In genomic region chr7:89499516-89500307, GRCm38 (mm10) we compare ENCODE assay signal across 9 mouse cellular contexts. TPM values are rescaled to one million over a fixed set of nuclear protein-coding genes. Genes with fewer than 3 reads are reported as not detected.
DNase-seq lines count a peak whose midpoint lies in the region; ATAC-seq and TF ChIP-seq lines count a peak whose summit lies in the region.
"Had no signal": no experiment of that assay in that cellular context is flagged by ENCODE, and none has a peak within 500 bp of the region (broad histone marks: within the 10 kb centered on the region; RNA-seq: fewer than 3 reads in every experiment).

No protein-coding gene starts in this region.

- no peak overlapping the region for H3K4me3 ChIP-seq in MEL (ENCODE audit: control insufficient read depth in 1 of 2, insufficient read depth in 1 of 2, low read depth in 2 of 2, low read length in 2 of 2)
- H3K4me3 ChIP-seq in forebrain, embryonic 16.5 days (replicated peaks; ENCODE audit: low read length): peak overlapping the region; percentile 12; the same call in 1 of the 2 replicates
- peak overlapping the region; percentile 55 for H3K4me3 ChIP-seq in lung, adult 2 months (replicated peaks; ENCODE audit: extremely low read depth, low read depth, low read length)

- H3K4me1 ChIP-seq in MEL (ENCODE audit: control insufficient read depth in 1 of 2, insufficient read depth in 2 of 2, low read length in 2 of 2): no peaks in the 10 kb centered on the region
- H3K4me1 ChIP-seq in forebrain, embryonic 16.5 days (replicated peaks; ENCODE audit: control insufficient read depth, insufficient read depth, low read length): peaks cover 14% of the 10 kb centered on the region
- peaks cover 2% of the 10 kb centered on the region; the same call in 1 of the 2 replicates for H3K4me1 ChIP-seq in lung, adult 2 months (ENCODE audit: control insufficient read depth, insufficient read depth, low read length)

- TF ChIP-seq POLR2A in MEL (IDR thresholded peaks at IDR 0.05; ENCODE audit: control insufficient read depth in 1 of 2, insufficient read depth in 1 of 2, low read depth in 1 of 2, low read length in 2 of 2, poor library complexity in 1 of 2): no peak
- no peak for TF ChIP-seq POLR2A in lung, adult 2 months (IDR thresholded peaks at IDR 0.05; ENCODE audit: borderline replicate concordance, extremely low read depth, low read depth, low read length)

- H3K27ac ChIP-seq in MEL (ENCODE audit: control insufficient read depth, low read depth, low read length): no peak overlapping the region
- H3K27ac ChIP-seq in forebrain, embryonic 16.5 days (ENCODE audit: low read length): 0 out of 2 replicates have a peak overlapping the region, but pooled peaks have one; percentile 13
- H3K27ac ChIP-seq: macrophage had no signal

- no peak for TF ChIP-seq EP300 in MEL (IDR thresholded peaks at IDR 0.05; ENCODE audit: low read depth in 1 of 2, low read length in 2 of 2)

- peak; percentile 29 for DNase-seq in MEL (ENCODE audit: low read depth, low spot score)
- DNase-seq in cerebellum, adult 11 months: peak; percentile 45
- peak; percentile 74 for DNase-seq in heart, postnatal 4 days
- DNase-seq in layer of hippocampus, adult 8-10 months (ENCODE audit: low spot score in 2 of 2): peak; percentile 57 to 62
- DNase-seq in lung, adult 2 months: peak; percentile 36
- DNase-seq in ovary, postnatal 10 days (ENCODE audit: low spot score): peak; percentile 40

- 12% methylated on average over 17 of the region's 17 CpGs for WGBS in forebrain, embryonic 16.5 days
- 14% methylated on average over 17 of the region's 17 CpGs for WGBS in lung, adult 2 months

- TF ChIP-seq CTCF in MEL (IDR thresholded peaks at IDR 0.05 in 2 of 3, conservative IDR thresholded peaks at IDR 0.05 in 1 of 3; ENCODE audit: control insufficient read depth in 1 of 3, insufficient read depth in 1 of 3, low read depth in 2 of 3, low read length in 3 of 3, poor library complexity in 1 of 3, severe bottlenecking in 1 of 3): peak; percentile 14 to 56 (median 54); a peak in 4 of 6 replicates
- peak; percentile 55 for TF ChIP-seq CTCF in lung, adult 2 months (IDR thresholded peaks at IDR 0.05; ENCODE audit: insufficient read depth, low read length)

- TF ChIP-seq RAD21 in MEL (IDR thresholded peaks at IDR 0.05; ENCODE audit: low read depth, low read length): peak; percentile 50

- H3K36me3 ChIP-seq in MEL (ENCODE audit: control insufficient read depth in 1 of 2, insufficient read depth in 2 of 2, low read length in 2 of 2): no peaks in the 10 kb centered on the region
- H3K36me3 ChIP-seq in forebrain, embryonic 16.5 days (ENCODE audit: control insufficient read depth, insufficient read depth): no peaks in the 10 kb centered on the region

- no peaks in the 10 kb centered on the region for H3K79me2 ChIP-seq in MEL (ENCODE audit: control insufficient read depth, insufficient read depth, low read length, poor library complexity)

- H3K27me3 ChIP-seq in MEL (ENCODE audit: control insufficient read depth in 1 of 2, insufficient read depth in 2 of 2, low read length in 2 of 2): no peaks in the 10 kb centered on the region; a peak in 1 of 4 replicates
- no peaks in the 10 kb centered on the region for H3K27me3 ChIP-seq in forebrain, embryonic 16.5 days (replicated peaks; ENCODE audit: control insufficient read depth, insufficient read depth, low read length)

- ATAC-seq in forebrain, embryonic 16.5 days: peak; percentile 95
- ATAC-seq in monocyte, adult 5-6 weeks (replicated peaks; ENCODE audit: insufficient number of reproducible peaks, low FRiP score, low TSS enrichment, poor library complexity, severe bottlenecking): no peak

- no peaks in the 10 kb centered on the region for H3K9me3 ChIP-seq in MEL (replicated peaks; ENCODE audit: insufficient read depth, low read length)
- no peaks in the 10 kb centered on the region for H3K9me3 ChIP-seq in forebrain, embryonic 16.5 days (ENCODE audit: control insufficient read depth, low read length)

- H3K4me2 ChIP-seq in forebrain, embryonic 16.5 days (ENCODE audit: low read length): peak overlapping the region; percentile 39

- no peak overlapping the region for H3K9ac ChIP-seq in MEL (ENCODE audit: control insufficient read depth, low read depth, low read length, poor library complexity, severe bottlenecking)
- no peak overlapping the region for H3K9ac ChIP-seq in forebrain, embryonic 16.5 days (replicated peaks; ENCODE audit: low read depth, low read length)

TF ChIP-seq in MEL, 35 proteins besides CTCF, POLR2A, EP300 and RAD21:
- TF ChIP-seq GATA1 (IDR thresholded peaks at IDR 0.05; ENCODE audit: low read depth, low read length): no peak
- peak; percentile 31 for TF ChIP-seq SMC3 (IDR thresholded peaks at IDR 0.05; ENCODE audit: low read depth, low read length)
- no peak for TF ChIP-seq POLR2AphosphoS2 (IDR thresholded peaks at IDR 0.05; ENCODE audit: low read length)

RNA-seq across cellular contexts. Expression of gene Prss23, which starts 27.3 kb away (rescaled TPM):
- not detected in 2 replicates for total RNA-seq in MEL (2012; rRNA removed)
- polyA plus RNA-seq in MEL (2012; ENCODE audit: insufficient read depth in 1 of 2, insufficient read length in 2 of 2, low read depth in 1 of 2, low replicate concordance in 2 of 2, missing spikeins in 1 of 2): not detected
- 8.6 and 13.1 TPM in 2 replicates for polyA plus RNA-seq in forebrain, embryonic 16.5 days (2015; fragmentation: Nextera tagmentation; extraction: Ambion mirVana)
- 10 to 100 TPM; 29.5 to 31.1 TPM for total RNA-seq in heart, postnatal 4 days (2021)
- total RNA-seq in layer of hippocampus, adult 8-10 months (2022): 10 to 100 TPM; 13.2 to 19.0 (median 14.2) TPM
- 91.3 and 104 TPM in 2 replicates for polyA plus RNA-seq in lung, adult 2 months (2012; rRNA removed)
- total RNA-seq in monocyte, adult 5-6 weeks (2017): not detected in 3 replicates
- polyA plus RNA-seq: macrophage had no signal

Comparison
In these comparisons a context has a peak if more than half of its experiments do, and no peak if none do; other contexts are left out.
1. H3K4me3 ChIP-seq: peak in forebrain, embryonic 16.5 days (single experiment) and lung, adult 2 months (single experiment); none in MEL (0 of 2).
2. RNA of gene Prss23, which starts 27.3 kb away (total RNA-seq): 29.5 to 31.1 TPM in heart, postnatal 4 days and 13.2 to 19.0 TPM in layer of hippocampus, adult 8-10 months; not detected in MEL and not detected in monocyte, adult 5-6 weeks; every median in the first group is over 10 times any median in the second.
3. Peak in every context shown above with its lines, with median percentiles within 50 percentile points of each other: DNase-seq.